Mouse (Mus musculus) induced T-regulatory cell, adult 2 months (primary cell): ENCODE measurements around the gene Eif2ak1.
"Not testable (repeated sequence)": the region's sequence is repeated elsewhere in the genome, so short reads cannot be mapped to it uniquely, and the experiment has no call there.

ENCODE experiments used
- DNase-seq: peaks from one replicate; pipeline ENCODE4 v3.0.0-alpha.2; 2012; ENCODE audit warnings: low read depth

Eif2ak1 gene

GRCm38 (mm10) chr5:143817116-143817930 is at the start of gene Eif2ak1:
Gene Eif2ak1, plus strand, starts transcription at chr5:143817788.
- peak; percentile 97 for DNase-seq

- DNase-seq: no peak
Measured at GRCm38 (mm10) chr5:143781951-143782350, 35.6 kb upstream of the Eif2ak1 start.

- DNase-seq: no peak
Measured at GRCm38 (mm10) chr5:143785391-143785790, 32.2 kb upstream of the Eif2ak1 start.

- DNase-seq: not testable (repeated sequence)
Measured at GRCm38 (mm10) chr5:143801216-143801615, 16.4 kb upstream of the Eif2ak1 start.

- no peak for DNase-seq
Measured at GRCm38 (mm10) chr5:143804056-143804765, 13.4 kb upstream of the Eif2ak1 start.

DNA sequence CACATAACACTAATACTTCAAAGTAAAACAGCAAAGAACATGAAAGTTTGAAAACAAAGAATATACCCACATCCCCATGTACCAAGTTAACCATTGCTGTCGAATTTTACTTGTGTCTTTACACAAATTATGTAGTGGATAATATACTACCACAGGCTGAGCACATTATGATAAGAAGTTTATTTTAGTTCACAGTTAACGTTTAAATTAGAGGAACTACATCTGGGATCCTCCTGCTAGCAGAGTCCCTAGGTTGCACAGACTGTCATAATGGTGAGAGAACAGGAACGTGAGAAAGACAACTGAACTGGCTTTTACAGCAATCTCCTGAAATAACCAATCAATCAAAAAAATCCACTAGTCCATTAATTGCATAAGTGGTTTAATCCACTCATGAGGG is 10.3 kb upstream of the Eif2ak1 start:
- DNase-seq: no peak

- DNase-seq: no peak
Measured at GRCm38 (mm10) chr5:143809421-143810090, 8.0 kb upstream of the Eif2ak1 start.

- no peak for DNase-seq
Measured at GRCm38 (mm10) chr5:143811653-143812052, 5.9 kb upstream of the Eif2ak1 start.

DNA sequence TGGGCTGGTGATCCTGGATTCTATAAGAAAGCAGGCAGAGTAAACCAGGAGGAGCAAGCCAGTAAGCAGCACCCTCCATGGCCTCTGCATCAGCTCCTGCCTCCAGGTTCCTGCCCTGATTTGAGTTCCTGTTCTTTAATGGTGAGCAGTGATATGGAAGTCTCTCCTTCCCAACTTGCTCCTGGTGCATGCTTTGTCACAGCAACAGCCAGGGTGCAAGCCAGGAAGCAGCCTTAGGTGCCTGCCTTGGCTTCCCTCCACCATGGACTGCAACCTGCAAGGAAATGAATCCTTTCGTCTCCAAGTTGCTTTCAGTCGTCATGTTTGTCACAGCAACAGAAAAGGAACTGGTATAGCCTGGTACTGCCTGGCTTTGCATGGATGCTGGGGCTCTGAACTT is 3.0 kb upstream of the Eif2ak1 start:
- DNase-seq: no peak

- no peak for DNase-seq
Measured at GRCm38 (mm10) chr5:143817931-143818311, 333 bp downstream of the Eif2ak1 start.

GRCm38 (mm10) chr5:143818461-143818860 is 873 bp downstream of the Eif2ak1 start:
- no peak for DNase-seq

DNA sequence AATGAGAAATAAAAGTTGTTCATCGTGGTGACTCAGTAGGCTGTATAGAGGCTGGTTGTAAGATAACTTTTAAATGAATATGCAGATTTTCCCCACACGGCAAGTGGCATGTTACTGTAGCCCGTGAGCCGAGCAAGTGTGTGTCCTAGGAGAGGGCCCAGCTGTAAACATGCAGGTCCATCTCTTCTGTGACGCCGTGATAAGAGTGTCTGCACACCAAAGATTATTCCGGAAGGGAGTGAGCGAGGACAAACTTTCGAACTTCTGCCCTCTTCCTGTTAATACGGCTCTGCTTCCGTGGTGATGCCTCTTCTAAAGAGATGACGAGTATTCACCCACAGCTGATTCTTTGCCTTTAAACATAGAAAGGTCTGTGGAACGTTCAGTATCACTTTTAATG is 1.4 kb downstream of the Eif2ak1 start:
- peak; percentile 30 for DNase-seq

- no peak for DNase-seq
Measured at GRCm38 (mm10) chr5:143819906-143820660, 2.5 kb downstream of the Eif2ak1 start.

DNA sequence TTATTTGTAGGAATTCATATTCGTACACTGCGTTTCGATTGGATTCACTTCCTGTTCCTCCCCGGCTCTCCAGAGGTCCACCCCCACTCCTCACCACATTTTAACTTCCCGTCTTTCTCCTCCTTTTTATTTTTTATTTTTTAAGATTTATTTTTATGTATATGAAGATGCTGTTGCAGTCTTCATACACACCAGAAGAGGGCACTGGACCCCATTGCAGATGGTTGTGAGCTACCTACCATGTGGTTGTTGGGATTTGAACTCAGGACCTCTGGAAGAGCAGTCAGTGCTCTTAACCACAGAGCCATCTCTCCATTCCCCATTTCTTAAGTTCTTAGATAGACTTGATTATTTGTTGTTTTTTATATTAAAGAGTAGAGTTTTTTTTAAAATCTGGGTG is 3.2 kb downstream of the Eif2ak1 start:
- DNase-seq: no peak

DNA sequence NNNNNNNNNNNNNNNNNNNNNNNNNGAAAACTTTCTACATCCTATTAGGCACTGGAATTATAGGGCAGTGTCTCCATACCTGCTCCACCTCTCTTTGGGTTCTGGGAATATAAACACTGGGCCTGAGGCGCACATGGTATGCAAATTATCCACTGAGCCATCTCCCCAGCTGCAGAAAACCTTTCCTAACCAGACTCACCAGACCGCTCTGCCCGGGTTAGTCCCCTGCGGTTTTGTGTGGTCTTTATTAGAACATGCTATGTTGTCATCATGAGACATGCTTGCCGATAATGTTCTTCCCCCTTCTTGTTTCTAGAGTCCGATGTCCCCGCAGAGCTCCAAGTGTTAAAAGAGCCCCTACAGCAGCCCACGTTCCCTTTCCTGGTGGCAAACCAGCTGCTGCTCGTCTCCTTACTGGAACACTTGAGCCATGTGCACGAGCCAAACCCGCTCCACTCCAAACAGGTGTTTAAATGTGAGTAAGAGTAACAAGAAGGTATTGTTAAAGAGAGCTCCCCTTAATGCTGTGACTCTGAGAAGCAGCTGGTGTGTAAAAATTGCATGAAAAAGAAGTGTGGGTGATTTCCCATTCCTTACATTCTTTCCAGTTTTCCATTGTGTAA is 54.1 kb downstream of the Eif2ak1 start:
- no peak for DNase-seq

DNA sequence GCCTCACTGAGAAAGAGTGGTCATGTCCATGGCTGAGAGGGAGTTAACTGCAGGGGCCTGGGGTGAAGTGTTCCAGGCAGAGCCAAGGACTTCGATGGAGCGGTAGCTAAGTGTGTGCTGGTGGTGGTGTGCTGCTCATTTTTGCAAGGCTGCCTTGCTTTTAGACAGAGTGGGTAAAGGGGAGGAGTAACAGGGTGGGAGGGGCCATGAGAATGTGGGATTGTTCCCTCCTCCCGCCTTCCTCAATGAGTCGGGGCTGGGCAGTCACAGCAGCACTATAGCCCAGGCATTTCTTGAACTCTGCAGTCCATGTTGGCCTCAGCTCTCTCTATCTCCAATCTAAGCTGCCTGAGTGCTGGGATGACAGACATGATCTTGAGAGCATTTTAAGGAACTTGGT is 57.0 kb downstream of the Eif2ak1 start:
- no peak for DNase-seq

- DNase-seq: no peak
Measured at GRCm38 (mm10) chr5:143885274-143885673, 67.7 kb downstream of the Eif2ak1 start.

DNA sequence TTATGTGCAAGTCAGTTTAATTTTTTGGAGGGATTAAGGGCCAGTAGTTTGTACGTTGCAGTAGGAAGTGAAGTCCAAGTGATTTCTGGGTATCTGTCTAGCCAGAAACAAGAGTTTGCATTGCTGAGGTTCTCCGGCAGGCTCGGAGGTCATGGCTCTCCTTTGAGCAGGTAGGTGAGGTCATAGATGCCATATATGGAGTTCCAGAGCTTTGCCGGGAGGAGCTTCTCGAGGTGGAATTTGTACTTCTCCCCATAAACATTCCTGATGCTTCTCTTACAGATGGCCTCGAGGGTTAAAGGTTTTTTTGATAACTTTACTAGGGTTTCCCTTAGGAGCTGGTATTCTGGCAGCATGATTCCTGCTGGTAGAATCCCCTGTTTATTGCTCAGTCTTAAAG is 73.2 kb downstream of the Eif2ak1 start:
- no peak for DNase-seq

GRCm38 (mm10) chr5:143892255-143892886 is 74.8 kb downstream of the Eif2ak1 start:
- no peak for DNase-seq

- DNase-seq: peak; percentile 27
Measured at GRCm38 (mm10) chr5:143893396-143893795, 75.8 kb downstream of the Eif2ak1 start.

DNA sequence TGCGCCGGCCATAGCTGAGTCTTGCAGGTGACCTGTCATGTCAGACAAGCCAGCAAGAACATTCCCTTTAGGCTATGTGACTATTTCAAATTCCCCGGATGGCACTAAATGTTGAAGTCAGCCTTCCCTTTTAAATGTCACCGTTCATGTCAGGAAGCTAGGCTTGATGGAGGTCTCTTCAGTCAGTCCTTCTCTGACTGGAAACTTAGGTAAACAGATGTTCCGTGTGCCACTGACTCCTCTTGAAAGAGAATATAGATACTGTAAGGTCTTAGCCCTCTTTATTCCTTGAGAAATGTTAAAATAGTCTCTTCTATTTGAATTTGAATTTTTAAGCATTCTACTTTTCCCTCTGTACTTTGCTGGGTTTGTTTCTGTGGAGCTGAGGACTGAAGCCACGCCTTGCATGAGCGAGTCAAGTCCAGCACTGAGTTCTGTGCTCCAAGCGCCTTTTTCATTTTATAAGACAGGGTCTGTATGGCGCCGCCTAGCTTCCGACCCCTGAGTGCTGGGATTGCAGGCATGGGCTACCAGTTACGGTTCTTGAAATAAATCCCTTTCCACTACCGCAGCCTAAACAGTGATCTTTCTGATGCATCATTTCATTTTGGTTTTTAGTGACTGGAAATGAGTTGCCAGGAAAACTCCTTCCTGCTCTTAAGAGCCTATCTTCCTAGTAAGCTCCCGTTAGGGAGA is 80.2 kb downstream of the Eif2ak1 start, which contains the start of gene Ankrd61:
TSS of gene Ankrd61 (minus strand) at position 51 of the 696 bp plus-strand sequence.
- no peak for DNase-seq
